Mouse (Mus musculus) megakaryocyte, embryonic 14.5 days (primary cell): ENCODE data around the gene Mss51.

Experiments
- FLI1 ChIP-seq: IDR thresholded peaks from 2 replicates; pipeline ENCODE4 v1.6.1; 2012; ENCODE audit warnings: low read length, inconsistent platforms, mixed read lengths
- GATA1 ChIP-seq: IDR thresholded peaks from 3 replicates; pipeline ENCODE4 v1.6.1; 2012; ENCODE audit warnings: mixed read lengths, low read length, inconsistent platforms, borderline replicate concordance

DNA sequence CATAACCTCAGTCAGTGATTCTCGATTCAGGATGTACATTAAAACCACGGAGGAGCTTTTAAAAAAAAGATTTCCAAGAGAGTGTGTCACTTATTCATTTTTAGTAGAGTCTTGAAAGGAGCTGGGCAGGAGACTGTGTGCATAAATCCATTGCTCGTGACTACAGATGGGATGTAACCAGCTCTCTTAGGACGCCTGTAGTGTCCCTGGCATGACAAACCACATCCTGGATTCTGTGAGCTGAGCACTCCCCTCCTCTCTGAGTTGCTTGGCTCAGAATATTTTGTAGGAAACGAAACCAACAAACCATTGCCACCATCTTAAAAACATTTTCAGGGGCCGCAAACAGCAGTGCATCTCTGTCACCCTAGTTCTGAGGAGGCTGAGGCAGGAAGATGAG, 59.7 kb downstream of the Mss51 start:
- TF ChIP-seq GATA1 (no peak), FLI1 (no peak)
